Mouse (Mus musculus) cortical plate, adult 2 months (tissue): ENCODE measurements around the gene Pnpla2.

ENCODE experiments used
- CTCF ChIP-seq: fragments of 200-500 bp; IDR thresholded peaks from 2 replicates; pipeline ENCODE4 v1.5.1; 2011; ENCODE audit warnings: mild to moderate bottlenecking, control low read depth, low read length; ENCODE audit not compliant: insufficient read depth; ENCODE audit errors: extremely low read depth
- POLR2A ChIP-seq: fragments of 200-500 bp; IDR thresholded peaks from 2 replicates; pipeline ENCODE4 v1.6.1; 2011; ENCODE audit warnings: mild to moderate bottlenecking, low read length, control low read depth; ENCODE audit not compliant: insufficient read depth; ENCODE audit errors: extremely low read depth

DNA sequence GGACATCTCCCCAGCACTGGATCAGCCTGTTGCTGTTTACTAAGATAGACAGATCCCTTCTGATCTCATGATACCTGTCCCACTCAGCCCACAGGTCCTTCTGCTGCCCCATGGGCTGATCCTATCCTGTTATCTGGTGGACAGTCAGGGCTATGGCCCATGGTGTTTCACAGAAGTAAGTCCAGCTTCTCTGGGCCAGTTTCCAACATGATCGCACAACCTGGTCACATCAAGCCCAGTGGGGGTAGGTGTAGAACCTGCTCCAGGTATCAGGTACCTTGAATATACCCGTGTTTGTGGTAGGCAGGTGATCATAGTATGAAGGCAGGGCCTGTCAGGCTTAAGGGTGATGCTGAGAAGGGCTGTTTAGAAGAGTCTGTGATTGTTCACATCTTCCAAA lies 40.4 kb downstream of the Pnpla2 start:
- no peak for TF ChIP-seq CTCF
- no peak for TF ChIP-seq POLR2A
